Mouse (Mus musculus) olfactory bulb, adult 2 months (tissue): Measurements from ENCODE around the gene Pcnx2.

ENCODE experiments used
- CTCF ChIP-seq: fragments of 200-500 bp; IDR thresholded peaks from 2 replicates; pipeline ENCODE4 v1.5.1; 2012; ENCODE audit warnings: low read depth, mild to moderate bottlenecking, low read length, moderate library complexity; ENCODE audit not compliant: insufficient read depth
- POLR2A ChIP-seq: fragments of 200-500 bp; IDR thresholded peaks from 2 replicates; pipeline ENCODE4 v1.6.1; 2012; ENCODE audit warnings: mild to moderate bottlenecking, low read depth, low read length, moderate library complexity; ENCODE audit not compliant: insufficient read depth

GRCm38 (mm10) chr8:125913206-125913605 is 15.1 kb upstream of the Pcnx2 start:
- no peak for TF ChIP-seq CTCF
- no peak for TF ChIP-seq POLR2A
